Mouse (Mus musculus) embryo, embryonic 11.5 days (tissue): ENCODE results near the gene Mllt3.

ENCODE experiments used
- DNase-seq: peaks from one replicate; pipeline ENCODE4 v3.0.0-alpha.2; 2012; ENCODE audit warnings: low read depth, low spot score

Mllt3 gene

DNA sequence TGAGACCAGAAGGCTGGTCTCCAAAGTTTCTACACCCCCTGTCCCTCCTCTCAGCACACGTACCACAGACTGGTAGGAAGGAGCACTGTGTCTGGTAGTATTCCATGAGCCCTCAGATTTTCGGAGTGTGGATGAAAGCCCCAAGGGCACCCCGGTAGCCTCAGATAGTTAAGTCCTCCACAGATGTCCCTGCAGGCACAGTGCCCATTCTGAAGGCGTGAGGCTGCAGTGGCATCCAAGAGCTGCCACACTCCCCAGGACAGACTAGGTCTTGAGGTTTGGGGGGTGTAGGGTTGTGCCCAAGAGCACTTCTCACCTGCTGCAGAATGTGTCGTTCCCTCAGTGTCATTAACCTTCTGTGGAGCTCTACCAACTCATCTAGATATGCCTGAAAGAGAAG, 251.2 kb downstream of the Mllt3 start:
- no peak for DNase-seq

DNA sequence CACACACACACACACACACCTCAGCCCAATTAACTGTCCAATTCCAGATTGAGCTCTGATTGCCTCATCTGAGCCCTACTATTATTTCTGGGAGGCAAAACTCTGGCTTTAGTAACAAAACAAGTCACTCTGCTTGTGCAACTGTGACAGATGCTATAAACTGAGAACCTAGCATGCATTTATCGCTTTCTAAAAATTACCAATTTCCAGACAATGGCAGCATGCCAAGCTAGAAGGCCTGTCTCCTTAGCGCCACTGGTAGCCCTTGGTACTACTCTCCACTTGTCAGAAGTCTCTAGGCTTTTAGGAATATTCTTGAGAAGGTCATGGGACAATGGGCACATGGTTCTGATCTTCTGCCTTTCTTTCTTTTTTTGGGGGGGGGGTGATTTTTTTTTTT, 257.4 kb downstream of the Mllt3 start:
- DNase-seq, result no peak

DNA sequence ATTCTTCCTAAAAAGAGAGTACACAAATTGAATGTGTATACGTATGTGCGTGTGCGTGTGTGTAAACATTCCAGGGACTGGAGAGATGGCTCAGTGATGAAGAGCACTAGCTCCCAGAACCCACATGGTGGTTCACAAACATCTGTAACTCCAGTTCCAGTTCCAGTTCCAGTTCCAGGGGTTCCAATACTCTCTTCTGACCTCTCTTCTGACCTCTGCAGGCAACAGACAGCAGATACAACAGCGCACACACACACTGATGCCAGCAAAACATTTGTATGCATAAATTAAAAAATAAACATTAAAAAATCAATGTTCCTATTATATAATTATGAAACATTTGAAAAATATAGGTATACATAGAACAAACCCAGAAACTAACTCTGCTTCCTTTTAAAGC, 258.6 kb downstream of the Mllt3 start:
- DNase-seq, result no peak

DNA sequence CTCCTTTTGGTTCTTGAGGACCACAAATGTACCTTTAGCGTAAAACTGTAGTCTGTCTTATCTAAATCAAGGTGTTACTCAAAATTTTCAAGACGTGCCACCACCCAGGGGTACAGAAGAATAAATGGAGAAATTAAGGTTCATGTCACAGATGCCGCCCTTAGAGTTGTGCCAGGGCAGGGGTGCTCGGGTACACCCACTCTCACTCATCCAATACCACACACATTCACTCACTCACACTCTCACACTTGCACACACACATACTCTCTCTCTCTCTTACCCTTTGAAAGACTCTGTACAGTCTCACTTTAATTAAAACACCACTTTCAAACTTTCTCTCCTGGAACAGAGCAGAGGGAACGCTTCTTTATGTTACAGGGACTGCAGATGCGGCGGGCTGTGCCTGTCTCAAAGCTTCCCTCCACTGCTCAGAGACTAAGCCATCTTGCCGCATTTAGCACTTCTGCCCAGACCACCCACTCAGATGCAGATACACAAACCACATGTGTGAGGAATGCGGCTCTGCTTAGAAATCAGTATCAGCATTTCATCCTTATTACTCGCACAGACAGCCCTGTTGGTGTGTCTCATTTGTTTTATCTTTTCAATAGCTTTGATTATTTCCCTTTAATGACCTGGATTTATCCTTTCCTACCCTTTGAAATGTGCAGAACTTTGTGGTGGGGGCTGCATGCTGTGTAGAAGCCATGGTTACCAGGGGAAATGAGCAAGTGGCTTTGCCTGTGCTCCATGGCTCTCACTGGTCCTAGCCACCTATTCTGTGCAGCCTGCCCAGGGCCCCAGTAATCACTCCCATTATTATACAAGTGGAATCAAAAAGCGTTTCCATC, 265.2 kb downstream of the Mllt3 start:
- DNase-seq, result no peak

DNA sequence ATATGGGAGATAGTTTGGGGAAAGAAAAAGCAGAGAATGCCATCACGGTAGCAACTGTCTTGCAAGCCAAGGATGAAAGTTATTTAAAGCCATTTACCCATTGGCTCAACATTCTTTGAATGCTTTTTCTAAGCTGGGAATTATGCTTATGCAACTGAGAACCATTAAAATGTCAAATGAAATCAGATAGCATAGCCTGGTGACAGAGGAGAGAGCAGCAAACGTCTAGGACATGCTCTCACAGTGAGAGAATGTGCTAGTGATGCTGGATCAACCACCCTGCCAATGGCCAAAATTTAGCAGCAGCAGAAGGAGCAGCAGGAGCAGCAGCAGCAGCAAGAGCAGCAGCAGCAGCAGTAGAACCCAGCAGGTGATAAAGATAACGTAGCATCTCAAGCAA, 267.4 kb downstream of the Mllt3 start:
- no peak for DNase-seq

DNA sequence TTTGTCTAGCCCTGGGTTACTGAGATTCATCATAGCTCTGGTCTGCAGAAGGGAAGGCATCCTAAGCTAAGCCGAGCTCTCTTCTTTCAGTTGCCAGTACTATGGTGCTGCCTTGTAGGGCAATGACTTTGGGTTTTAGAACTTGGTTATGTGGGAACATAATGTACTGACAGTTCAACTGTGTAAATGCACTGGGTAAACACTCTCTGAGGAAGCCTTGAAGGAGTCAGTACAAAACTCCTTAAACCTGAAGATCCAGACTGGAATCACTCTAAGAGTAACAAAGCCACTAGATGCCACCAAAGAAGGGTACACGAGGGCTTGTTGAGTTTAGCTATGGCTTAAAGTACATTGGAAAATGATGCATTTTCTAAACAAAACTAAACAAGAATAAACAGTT, 272.1 kb downstream of the Mllt3 start:
- DNase-seq, result no peak

DNA sequence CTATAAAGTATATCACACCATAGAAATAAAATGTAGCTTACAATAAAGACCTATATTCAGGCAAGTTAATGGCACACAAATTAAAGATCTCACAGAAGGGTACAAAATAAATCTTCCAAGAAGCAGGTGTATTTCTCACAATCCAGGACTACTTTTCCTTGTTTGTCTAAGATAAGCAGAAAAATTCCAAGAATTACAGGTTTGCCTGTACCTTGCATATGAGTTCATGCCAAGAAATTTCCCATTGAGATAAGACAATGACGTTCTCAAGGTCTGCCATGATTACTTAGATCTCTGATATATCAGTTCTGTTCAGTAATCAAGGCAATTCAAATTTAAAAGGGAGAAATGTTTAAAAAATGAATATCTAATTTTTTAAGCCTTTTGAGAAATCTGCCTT, 272.9 kb downstream of the Mllt3 start:
- no peak for DNase-seq

DNA sequence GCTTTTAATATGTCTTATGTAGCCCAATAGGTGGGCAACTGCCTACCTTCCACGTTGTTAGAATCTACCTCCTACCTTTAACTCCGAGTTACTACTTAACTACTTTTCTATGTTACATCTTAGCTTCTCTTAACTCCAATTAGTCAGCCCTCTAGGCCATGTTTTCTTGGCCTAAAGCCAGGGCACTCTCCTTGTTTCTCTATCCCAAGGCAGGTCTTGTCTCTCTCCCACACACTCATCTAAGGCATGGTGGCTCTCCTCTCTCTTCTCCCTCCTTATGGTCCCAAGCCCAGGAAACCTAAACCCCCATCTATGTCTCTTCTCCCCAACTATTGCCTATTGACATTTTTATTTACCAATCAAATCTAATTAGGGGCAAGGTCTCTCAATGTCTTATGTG, 273.5 kb downstream of the Mllt3 start:
- no peak for DNase-seq

DNA sequence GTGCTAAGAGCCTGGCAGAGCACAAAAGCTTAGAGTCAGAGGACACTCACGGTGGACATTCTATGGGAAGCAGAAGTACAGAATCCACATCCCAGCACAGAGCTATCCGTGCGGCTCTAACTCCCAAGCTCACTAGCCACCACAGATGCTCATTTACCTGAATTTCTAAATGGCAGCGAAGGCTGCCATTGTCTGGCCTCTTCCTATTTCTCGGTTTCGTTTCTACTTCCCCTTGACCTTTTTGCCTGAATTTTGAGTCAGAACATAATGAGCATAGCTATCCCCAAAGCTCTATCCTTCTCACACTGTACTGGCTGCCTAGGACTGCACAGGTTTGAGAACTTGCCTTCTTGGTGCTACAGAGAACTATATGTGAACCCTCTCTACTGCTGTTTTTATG, 274.1 kb downstream of the Mllt3 start:
- DNase-seq, result no peak

DNA sequence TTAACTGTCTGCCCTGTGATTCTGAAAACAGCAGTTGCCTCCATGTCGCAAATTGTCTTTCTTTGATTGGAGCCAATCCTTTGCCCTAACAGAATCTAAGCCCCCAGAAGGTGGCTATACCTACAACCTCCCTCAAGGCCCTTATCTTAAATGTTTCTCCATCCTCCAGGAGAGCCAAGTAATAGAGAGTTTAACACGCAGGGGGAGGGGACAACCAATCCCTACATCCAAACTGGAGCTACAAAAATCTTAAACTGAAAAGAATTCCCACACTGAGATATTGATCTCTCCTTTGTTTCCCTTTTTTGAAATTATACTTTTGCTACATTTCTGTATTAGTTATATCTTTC, 281.7 kb downstream of the Mllt3 start:
- DNase-seq, result no peak

DNA sequence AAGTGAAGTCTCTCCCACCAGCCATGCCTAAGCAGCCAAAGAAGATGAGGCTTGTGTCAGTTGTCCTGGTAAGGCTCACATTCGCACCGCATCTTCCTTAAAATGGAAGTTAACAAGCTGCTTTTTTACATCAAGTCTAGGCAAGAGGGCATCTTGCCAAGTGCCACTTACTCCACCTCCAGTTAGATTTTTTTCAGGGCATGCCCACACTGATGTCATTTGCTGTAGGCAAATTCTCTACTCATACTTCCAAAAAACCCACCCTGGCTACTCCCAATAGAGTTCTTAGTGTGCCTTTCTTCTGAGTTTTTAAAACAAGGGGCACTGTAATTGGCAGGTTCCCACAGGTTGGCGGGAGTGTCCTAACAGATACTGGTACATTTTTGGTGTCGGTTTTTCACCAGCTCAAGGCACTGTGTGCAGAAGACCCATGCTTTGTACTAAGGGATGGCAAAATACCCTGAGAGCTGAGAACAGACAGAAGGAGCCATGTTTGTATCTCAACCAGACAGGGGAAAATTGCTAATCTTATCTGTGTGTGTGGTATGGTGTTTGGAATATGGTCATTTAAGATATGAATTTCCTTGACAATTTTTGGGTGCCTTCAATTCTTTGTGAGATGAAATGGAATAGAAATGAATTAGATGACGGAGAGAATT, 282.2 kb downstream of the Mllt3 start:
- DNase-seq, result no peak

DNA sequence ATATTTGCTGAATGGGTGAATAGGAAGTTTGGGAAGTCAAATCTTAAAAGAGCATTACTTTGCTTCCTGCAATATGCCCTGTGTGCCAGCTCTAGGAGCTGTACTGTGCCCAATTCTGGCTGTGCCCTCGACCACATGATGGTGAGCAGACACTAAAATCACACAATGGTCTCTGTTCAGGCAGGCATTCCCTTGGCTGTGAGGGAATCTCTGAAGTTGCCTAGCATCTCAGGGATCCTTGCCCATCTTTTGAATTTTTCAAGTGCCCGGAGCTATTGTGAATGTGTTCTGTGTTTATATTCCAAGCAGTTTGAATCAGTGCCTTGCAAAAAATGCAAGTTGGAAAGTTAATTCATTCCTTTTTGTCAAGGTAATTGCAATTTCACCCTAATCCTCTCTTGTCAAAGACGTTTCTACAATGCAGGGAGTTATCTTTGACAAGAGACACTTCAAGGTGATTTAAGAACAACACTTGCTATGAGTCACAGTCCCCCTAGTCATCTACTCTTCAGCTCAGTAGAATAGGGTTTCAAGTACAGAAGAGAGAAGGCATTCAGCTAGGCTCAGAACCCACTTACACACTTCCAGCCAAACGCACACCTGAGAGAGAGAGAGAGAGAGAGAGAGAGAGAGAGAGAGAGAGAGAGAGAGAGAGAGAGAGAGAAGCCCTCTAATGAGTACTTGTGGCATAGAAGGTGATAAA, 283.5 kb downstream of the Mllt3 start:
- DNase-seq, result no peak

DNA sequence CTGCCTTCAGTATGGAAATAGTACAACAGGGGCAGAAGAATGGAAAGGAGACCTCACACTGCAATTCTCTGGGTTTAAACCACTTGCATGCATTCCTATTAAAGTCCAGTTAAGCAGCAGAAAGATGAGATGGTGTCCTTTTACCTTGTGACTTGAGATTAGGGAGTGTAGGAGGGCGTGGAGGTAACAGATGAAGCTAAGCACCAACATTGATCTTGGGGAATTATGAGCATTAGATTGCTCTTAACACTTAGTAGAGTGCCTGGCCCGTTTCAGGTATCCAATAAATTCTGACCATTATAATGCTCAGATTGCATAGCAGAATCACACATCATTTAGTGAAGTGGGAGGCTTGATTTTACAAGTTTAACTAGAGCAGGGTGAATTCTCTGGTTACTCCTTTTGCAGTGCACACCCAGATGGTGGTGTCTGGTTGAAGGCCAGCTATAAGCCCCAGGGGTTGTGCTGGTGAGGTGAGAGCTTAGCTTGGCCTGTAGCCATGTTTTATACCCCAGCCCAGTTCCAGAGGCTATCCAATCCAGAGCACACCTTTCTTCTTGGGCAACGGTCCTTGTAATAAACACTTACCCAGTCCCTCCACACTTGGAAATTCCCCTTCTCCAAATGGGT, 288.0 kb downstream of the Mllt3 start:
- no peak for DNase-seq

DNA sequence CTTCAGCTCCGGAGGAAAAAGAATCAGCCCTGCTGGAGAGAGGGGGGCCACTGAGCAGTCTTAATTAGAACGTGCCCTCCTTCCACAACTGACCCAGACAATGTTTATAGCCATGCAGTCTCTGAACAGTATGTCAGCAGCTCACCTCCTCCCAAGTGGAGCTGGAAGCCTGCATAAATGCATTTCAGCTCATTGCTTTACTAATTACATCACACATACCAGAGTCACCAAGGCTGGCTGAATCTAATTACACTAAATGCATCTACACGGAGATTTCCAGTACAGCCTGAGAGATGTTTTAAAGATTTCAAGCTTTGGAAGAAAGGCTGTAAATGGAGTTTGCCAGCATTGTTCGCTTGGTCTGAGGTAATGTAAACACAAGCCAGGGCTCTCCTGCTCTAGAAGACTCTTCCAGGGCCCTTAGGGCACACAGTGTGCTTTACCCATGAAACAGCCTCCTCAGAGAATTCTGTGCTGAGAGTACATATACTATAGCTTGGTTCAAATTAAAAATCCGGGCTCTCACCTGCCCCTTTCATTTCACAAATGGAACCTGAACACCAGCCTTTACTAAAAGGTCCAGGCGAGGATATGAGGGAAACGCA, 293.5 kb downstream of the Mllt3 start:
- DNase-seq, result no peak

DNA sequence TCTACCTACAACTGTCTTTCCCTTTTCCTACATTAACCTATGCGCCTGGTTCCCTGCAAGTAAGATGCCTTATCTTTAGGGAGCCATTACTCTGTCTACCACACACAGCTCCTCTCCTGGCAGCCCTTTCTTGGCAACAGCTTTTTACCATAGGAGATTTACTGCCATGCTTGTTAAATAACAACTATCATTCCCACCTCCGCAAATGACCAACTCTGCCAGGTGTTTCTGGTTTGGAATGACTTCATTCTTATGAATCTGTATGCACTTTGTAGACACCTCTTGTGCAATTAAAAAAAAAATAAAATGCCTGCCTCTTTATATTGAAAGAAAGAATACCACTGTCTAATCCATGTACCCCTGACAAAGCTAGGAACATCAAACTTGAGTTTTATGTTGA, 294.1 kb downstream of the Mllt3 start:
- no peak for DNase-seq

DNA sequence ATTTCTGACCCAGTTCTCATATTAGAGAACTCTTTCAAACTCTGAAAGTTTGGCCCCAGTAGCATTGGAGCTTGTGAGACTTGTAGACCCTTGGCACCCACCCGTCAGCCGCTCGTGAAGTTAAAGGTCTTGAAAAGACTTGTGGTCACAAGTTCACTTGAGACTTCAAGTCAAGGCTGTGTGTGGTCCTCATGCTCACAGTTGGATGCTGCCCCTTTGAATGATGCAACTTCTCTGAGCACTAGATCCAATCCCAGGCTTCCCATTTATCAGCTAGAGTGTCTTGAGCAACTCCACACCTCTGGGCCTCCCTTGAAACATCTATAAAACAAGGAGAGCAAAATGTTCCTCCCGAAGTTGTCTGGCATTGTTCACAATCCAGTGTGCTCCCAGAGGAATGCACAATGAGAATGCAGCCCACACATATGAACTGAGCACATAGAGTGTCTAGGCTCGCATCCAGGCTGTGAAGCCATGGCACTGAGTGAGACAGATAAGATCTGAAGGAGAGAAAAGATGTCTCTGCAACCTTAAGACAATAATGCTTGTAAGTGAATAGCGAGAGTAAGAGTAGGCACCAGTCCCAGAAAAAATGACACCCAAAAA, 295.9 kb downstream of the Mllt3 start:
- DNase-seq, result no peak

DNA sequence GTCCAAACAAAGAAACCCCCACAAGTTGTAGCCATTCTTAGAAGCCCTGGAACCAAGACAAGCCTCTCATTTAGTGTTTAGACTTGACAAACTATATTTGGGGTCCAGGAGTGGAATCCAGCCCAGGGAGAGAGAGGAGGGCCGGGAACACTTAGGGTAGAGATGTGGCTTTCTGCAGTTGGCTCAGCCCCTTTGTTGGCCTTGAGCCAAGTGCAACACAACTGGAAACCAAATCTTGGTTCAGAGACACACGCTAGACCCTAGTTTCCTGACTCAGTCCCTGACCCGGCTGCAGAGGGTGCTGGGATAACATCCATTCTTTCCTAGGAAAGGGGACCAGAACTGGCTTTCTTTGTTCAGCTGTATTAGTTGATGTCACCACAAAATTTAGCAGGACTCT, 296.4 kb downstream of the Mllt3 start:
- no peak for DNase-seq

DNA sequence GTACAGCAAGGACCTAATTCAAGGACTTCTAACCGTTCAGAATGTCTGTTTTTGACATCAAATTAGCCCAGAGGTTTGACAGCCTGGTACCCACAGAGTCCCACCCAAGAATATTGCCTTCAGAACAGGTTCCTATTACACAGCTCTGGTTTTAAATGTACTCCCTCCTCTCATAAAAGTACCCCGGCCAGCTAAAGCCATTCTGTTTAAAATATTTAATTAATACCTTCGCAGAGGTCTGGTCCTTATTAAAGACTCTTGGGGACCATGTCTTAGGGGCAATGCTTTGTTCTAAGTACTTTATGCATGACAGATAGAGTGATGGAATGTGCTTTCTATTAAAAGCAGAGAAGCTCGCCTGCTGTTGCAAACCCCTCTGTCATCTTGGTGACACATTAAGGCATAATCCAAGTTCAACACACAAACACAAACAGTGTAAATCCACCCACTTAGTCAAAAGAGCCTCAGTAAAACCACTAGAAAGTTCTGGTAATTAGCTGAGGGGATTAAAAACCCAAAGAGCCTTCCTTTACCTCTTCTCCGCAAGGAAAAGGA, 302.0 kb downstream of the Mllt3 start:
- DNase-seq, result no peak

DNA sequence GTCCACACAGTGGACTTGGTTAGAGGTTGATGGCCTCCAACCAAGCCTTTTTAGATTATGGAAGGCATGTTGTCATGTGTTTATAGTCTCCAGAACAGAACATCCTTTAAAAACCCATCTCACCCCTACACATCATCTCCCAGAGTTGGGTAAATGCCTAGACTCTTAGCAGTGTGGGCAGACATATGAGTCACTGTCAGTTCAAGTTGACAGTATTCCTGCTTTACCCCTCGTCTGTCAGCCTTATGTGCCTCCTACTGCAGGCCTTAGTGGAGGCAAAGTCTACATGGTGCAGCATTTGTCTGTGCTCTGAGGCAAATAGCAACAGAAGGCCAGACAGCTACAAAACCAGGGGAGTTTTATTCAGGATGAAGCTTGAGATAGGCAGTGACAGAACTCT, 304.6 kb downstream of the Mllt3 start:
- DNase-seq, result no peak

DNA sequence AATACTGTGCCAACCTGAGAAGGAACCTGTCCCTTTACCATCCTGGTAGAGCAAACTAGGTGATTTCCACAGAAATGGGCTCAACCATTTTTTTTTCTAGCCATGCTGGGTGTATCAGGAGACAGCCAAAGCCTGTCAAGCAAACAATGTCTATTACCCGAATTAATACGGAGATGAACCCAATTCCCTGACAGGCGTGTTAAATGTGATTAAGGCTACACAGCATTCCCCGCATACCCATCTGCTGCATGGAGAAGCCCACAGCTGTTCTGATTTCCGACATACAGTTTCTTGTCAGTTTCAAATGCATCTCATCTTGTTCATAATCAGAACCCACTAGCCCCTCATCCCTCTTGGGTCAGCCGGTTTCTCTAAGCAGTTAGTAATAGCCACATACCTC, 309.7 kb downstream of the Mllt3 start:
- no peak for DNase-seq
